Mouse (Mus musculus) embryonic fibroblast, embryonic 13.5 days (primary cell): ENCODE data around the gene Aqp7. TPM values are rescaled to one million over a fixed set of nuclear protein-coding genes. Genes with fewer than 3 reads are reported as not detected.
"Not testable (repeated sequence)": the region's sequence is repeated elsewhere in the genome, so short reads cannot be mapped to it uniquely, and the experiment has no call there.

Source experiments
- H3K27ac ChIP-seq: 2 replicates; pipeline ENCODE4 v1.5.1; 2012; ENCODE audit warnings: low read length, control low read depth, inconsistent platforms; ENCODE audit not compliant: insufficient read depth
- H3K4me1 ChIP-seq: 2 replicates; pipeline ENCODE4 v1.6.1; 2011; ENCODE audit warnings: low read length; ENCODE audit not compliant: control insufficient read depth, insufficient read depth
- H3K4me3 ChIP-seq: 2 replicates; pipeline ENCODE4 v1.5.1; 2011; ENCODE audit warnings: mild to moderate bottlenecking, control low read depth, low read length; ENCODE audit not compliant: insufficient read depth
- CTCF ChIP-seq: IDR thresholded peaks from 2 replicates; pipeline ENCODE4 v1.5.1; 2011; ENCODE audit warnings: mild to moderate bottlenecking, control low read depth, low read length, moderate library complexity, borderline replicate concordance; ENCODE audit not compliant: insufficient read depth
- POLR2A ChIP-seq: IDR thresholded peaks from 2 replicates; pipeline ENCODE4 v1.6.1; 2011; ENCODE audit warnings: low read depth, mild to moderate bottlenecking, control low read depth, low read length, moderate library complexity
- polyA plus RNA-seq: library from polyadenylated mRNA; stranded (reverse); fragments of >200 nt; gene quantifications from 2 replicates; pipeline ENCODE4 v1.2.4, GENCODE M21; 2011; ENCODE audit warnings: low read depth; ENCODE audit not compliant: missing spikeins, insufficient read length

Aqp7 gene
- polyA plus RNA-seq, 1 experiment, result not detected

DNA sequence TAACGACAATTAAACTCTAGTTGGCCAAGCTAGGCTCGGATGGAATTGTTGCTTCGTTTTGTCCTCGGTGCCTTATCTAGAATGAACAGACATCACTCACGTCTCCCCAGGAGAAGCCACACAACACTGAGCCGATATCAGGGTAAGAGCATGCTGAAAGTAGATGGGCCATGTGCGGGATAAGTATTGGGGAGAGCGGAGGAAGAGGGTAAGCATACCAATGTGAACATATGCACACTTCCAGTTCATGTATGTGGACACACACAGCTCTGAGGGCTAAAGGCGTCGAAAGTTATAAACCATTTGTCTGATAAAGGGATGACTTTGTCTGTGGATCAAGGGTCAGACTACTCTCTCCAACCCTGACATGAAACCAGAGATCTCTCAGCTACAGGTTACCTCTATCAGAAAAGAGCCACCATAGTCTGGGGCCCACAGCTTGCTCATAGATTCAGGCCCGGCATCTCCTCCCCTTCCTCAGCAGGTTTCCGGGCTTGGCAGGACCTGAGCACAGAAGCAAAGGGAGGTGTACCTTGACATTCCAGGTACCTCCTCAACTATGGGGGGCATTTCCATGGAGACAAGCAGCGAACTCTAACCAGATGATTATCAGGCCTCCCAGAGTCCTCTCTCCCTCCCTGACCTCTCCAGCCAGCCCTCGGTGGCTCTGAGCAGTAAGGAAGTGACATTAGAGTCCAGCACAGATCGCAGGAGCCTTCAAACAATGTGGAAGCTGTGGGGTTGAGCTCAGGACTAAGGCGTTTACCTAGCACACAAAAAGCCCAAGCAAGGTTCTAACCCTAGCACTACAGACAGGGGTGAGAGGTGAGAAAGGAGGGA, 39.7 kb upstream of the Aqp7 start:
- no peak overlapping the region for H3K27ac ChIP-seq
- no peaks in the 10 kb centered on the region for H3K4me1 ChIP-seq
- no peak for TF ChIP-seq POLR2A
- no peak overlapping the region for H3K4me3 ChIP-seq

DNA sequence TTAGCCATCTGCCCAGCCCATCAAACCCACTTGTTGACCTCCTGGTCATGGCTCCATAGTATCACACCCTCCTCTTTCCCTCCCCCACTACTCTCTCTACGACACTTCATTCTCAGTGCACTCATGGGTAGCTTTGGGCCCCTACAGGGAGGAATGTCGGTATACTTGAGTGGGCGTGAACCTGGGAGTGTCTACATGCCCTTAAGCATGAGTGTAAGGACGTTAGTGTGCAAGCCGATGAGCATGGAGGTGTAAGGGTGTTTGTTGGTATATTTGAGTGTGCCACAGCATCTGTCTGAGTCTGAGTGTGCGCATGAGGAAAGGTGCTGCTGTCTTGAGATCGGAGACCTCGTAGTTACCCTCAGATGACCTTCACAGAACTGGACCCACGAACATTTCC, 39.0 kb upstream of the Aqp7 start:
- H3K27ac ChIP-seq, result no peak overlapping the region
- no peaks in the 10 kb centered on the region for H3K4me1 ChIP-seq
- no peak overlapping the region for H3K4me3 ChIP-seq
- TF ChIP-seq POLR2A, result no peak

DNA sequence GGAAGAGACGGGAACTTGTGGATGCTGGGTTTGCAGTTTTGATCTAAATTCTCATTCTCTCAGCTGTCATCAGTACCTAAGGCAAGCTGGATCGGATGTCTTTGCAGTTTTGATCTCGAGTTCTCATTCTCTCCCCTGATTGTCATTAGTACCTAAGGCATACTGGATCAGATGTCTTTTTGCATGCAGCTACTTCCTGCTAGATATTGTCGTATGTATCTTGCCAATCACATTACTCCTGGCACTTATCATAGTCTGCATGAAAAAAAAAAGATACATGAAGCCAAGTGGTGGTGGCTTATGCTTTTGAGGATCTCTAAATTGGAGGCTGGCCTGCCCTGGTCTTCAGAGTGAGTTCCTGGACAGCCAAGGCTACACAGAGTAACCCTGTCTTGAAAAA, 36.9 kb upstream of the Aqp7 start:
- Histone ChIP-seq H3K27ac (no peak overlapping the region), H3K4me3 (no peak overlapping the region), H3K4me1 (no peaks in the 10 kb centered on the region)
- TF ChIP-seq CTCF, result no peak
- TF ChIP-seq POLR2A, result no peak

DNA sequence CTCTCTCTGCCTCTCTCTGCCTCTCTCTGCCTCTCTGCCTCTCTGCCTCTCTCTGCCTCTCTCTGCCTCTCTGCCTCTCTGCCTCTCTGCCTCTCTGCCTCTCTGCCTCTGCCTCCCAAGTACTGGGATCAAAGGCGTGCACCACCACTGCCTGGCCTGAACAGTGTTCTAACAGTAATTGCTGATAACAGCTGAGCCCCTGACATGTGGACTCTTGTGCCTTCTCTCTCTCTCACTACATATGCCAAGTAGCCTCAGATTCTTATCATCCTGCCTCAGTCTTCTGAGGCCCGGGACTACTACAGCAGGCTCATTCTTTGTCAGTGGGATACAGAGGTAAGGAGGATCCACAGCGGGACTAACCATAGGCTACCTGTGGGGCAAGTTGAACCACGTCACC, 34.9 kb upstream of the Aqp7 start:
- H3K27ac ChIP-seq, H3K4me1 ChIP-seq, H3K4me3 ChIP-seq: not testable (repeated sequence)

DNA sequence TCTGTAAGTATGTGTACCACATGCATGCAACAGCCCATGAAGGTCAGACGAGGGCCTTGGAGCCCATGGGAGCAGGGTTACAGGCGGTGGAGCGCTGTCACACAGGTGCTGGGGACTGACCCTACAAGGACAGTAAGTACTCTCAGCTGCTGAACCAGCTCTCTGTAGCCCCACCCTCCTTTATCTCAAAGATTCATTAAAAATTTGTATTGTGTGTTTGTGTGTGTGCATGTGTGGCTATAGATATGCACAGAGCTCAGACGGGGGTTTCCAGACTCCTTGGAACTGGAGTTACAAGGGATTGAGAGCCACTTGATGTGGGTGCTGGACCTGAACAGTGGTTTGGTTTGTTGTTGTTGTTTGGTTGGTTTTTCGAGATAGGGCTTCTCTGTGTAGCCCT, 33.8 kb upstream of the Aqp7 start:
- no peak for TF ChIP-seq POLR2A
- TF ChIP-seq CTCF, result no peak

DNA sequence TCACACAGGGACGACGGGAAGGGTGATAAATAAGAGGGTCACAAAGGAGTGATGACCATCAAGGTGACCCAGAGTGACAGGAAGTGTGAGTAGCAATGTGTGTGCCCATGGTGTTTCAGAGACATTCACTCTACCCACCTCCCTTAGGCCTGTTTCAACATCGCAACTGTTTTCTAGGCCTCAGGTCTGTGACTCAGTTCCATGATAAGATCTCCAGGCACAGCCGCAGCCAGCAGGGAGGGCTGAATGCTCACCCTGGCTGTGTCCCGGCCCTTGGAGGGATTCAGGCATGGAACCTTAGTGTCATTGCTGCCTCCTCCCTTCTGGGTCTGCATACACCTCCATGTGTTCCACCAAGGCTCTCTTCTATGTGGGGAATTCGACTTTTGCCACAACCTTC, 30.8 kb upstream of the Aqp7 start:
- no peak overlapping the region for H3K4me3 ChIP-seq
- no peaks in the 10 kb centered on the region for H3K4me1 ChIP-seq
- no peak overlapping the region for H3K27ac ChIP-seq
- TF ChIP-seq POLR2A (no peak), CTCF (no peak)

More for the DNA sequence above, 33.8 kb upstream of the Aqp7 start:
- H3K4me1 ChIP-seq, result no peaks in the 10 kb centered on the region
- H3K27ac ChIP-seq, result no peak overlapping the region
- H3K4me3 ChIP-seq, result no peak overlapping the region

DNA sequence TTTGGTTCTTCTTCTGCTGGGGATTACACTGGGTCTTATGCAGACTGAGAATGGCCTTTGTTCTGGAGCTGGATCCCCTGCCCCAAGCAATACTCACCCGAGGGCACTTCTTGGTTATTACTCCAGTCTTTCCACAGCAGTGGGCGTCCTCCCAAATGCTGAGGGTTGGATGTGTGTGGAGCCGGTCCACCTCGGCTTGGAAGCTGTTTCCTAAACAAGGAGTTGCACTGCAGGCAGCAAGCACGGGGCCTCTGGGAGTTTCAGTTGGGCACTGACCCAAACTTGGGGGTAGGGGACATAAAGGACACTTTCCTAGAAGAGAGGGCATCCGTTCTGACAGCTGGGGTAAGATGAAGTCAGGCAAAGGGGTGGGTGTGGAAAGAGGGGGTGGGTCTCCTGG, 26.5 kb upstream of the Aqp7 start:
- no peak overlapping the region for H3K27ac ChIP-seq
- no peaks in the 10 kb centered on the region for H3K4me1 ChIP-seq
- TF ChIP-seq CTCF (no peak), POLR2A (no peak)
- H3K4me3 ChIP-seq, result no peak overlapping the region

DNA sequence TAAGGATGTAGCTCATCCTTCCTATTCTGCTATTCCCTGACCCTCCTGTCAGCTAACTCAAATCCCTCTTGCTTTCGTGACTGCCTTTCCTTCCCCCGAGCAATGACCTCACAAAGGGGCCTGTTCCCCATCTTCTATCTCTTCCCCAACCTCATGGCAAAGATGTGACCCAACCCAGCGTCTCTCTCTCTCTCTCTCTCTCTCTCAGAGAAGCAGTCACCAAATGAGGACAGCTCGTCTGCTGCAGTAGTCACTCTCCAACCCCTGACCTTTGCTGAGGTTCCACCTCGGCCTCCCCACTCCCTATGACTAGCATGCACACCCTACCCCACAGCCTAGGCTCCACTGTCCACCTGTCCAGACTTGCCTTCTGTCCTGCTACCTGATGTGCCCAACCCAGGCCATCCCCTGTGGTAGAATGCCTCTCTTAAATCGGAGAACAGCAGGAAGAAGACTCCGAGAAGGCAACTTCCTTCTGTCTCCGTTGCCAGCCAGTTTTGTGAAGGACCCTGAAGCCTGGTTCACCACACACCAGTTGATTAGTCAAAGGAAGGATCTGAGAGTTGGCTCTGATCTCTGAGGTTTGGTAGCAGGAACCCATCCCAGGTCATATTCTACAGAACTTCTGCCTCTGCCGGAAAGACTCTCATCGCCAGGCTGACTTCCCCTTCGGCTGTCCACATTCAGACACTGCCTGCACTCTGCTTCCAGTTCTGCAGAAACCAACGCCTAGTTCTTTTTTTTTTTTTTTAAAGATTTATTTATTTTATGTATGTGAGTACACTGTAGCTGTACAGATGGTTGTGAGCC, 25.3 kb upstream of the Aqp7 start:
- Histone ChIP-seq H3K4me1 (no peaks in the 10 kb centered on the region), H3K27ac (no peak overlapping the region), H3K4me3 (no peak overlapping the region)
- TF ChIP-seq CTCF (no peak), POLR2A (no peak)

DNA sequence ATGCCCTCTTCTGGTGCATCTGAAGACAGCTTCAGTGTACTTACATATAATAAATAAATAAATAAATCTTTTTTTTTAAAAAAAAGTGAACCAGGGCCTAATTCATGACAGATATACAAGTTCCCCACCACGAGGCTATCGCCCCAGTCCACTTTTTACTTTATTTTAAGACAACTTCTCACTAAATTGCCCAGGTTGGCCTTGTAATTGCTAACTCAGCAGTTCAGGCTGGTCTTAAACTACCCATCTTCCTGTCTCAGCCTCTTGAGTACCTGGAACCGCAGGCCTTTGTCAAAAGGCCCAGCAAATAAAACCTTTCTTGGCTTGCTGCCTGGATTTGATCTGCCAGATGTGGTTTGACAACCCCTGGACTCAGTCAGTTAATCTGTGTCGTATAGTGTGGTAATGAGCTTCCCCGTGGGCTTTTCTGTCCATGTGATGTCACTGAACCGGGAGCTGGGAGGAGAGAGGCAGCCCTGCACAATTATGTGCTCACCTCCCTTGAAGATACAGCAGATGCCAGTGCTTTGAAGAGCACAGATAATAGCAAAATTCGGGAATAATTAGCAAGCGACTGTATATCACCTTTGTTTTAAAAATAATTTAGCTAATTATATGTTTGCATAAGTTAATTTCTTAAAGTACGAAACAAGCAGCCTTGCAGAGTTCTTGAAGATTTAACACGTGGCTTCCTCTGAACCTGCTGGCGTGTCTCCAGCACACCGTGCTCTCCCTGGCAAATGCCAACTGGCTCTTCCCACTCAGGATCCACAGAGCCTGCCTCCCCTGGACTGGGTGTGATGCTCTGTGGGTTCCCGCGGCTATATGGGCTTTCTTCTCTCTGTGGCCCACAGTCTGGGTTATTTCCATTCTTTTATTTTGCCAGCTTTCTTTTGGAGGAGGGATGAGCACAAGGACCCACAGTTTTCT, 23.8 kb upstream of the Aqp7 start:
- TF ChIP-seq CTCF, result no peak
- no peak for TF ChIP-seq POLR2A
- H3K4me1 ChIP-seq, result no peaks in the 10 kb centered on the region
- H3K27ac ChIP-seq, result no peak overlapping the region
- no peak overlapping the region for H3K4me3 ChIP-seq

DNA sequence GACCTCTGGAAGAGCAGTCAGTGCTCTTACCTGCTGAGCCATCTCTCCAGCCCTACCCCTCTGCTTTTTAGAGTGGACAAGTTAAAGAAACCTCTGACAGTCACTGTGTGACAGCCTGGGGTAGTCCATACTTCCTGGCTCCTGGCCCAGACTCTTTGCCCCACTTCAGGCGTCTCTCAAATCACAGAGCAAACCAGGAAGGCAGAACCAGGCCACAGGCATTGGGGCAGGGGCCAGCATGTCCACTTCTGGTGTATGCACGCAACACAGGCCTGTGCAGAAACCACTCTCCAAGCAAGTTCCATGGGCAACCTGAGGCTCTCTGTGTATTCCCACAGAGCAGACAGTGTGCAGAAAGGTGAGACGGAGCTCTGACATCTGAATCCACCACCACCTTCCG, 17.3 kb upstream of the Aqp7 start:
- Histone ChIP-seq H3K27ac (no peak overlapping the region), H3K4me1 (no peaks in the 10 kb centered on the region), H3K4me3 (no peak overlapping the region)
- TF ChIP-seq POLR2A (no peak), CTCF (no peak)
